Comparison of ENCODE assay signal across 26 mouse cellular contexts in genomic region chr2:153325706-153326376, GRCm38 (mm10). TPM values are rescaled to one million over a fixed set of nuclear protein-coding genes. Genes with fewer than 3 reads are reported as not detected.
DNase-seq lines count a peak whose midpoint lies in the region; ATAC-seq and TF ChIP-seq lines count a peak whose summit lies in the region.
"Had no signal": no experiment of that assay in that cellular context is flagged by ENCODE, and none has a peak within 500 bp of the region (broad histone marks: within the 10 kb centered on the region; RNA-seq: fewer than 3 reads in every experiment).

No protein-coding gene starts in this region.

- TF ChIP-seq CTCF in spleen, adult 2 months (IDR thresholded peaks at IDR 0.05; ENCODE audit: extremely low read depth, insufficient read depth, insufficient read length, insufficient replicate concordance), result no peak

- DNase-seq in spleen, adult 2 months (ENCODE audit: low read depth in 1 of 2, low spot score in 2 of 2), result no peak
- no peak for DNase-seq in spleen, adult 18-20 months
- DNase-seq in naive thymus-derived CD4-positive, alpha-beta T cell, adult 2 months (ENCODE audit: low read depth), result peak; percentile 43
- DNase-seq in thymus, postnatal 36 days, result peak; percentile 43 to 64
- no peak for DNase-seq in testis, postnatal 14 days (ENCODE audit: low spot score)
- DNase-seq in urinary bladder, adult 2 months (ENCODE audit: low spot score), result no peak
- no peak for DNase-seq in layer of hippocampus, adult 18-20 months (ENCODE audit: low spot score in 2 of 2)
- DNase-seq: cerebellum, adult 11 months; cerebellum, postnatal 14 days; embryo, embryonic 11 days; gastrocnemius, adult 2 months; kidney, adult 2 months; left cerebral cortex, postnatal 4 days; right cerebral cortex, adult 18-20 months; right cerebral cortex, postnatal 4 days had no signal

- H3K4me1 ChIP-seq in spleen, adult 2 months (ENCODE audit: control insufficient read depth, insufficient read depth, insufficient read length), result peaks cover 2% of the 10 kb centered on the region; the same call in 1 of the 2 replicates
- H3K4me1 ChIP-seq: embryonic facial prominence, embryonic 13.5 days; hindbrain, embryonic 12.5 days; limb, embryonic 15.5 days; liver, embryonic 15.5 days; lung, embryonic 15.5 days; midbrain, embryonic 12.5 days; neural tube, embryonic 13.5 days had no signal

- TF ChIP-seq POLR2A in spleen, adult 2 months (IDR thresholded peaks at IDR 0.05; ENCODE audit: low read depth, low read length), result no peak

- peaks cover 12% of the 10 kb centered on the region for H3K36me3 ChIP-seq in spleen, adult 2 months (ENCODE audit: control insufficient read depth, insufficient read depth, low read length)

- peak; percentile 59 for ATAC-seq in activated CD4-positive, CD25-positive, alpha-beta regulatory T cell, adult 4 months
- ATAC-seq: forebrain, embryonic 14.5 days had no signal

- peak overlapping the region; percentile 7; the same call in 1 of the 2 replicates for H3K27ac ChIP-seq in spleen, adult 2 months (ENCODE audit: insufficient read depth, low read length)
- H3K27ac ChIP-seq: embryonic facial prominence, embryonic 13.5 days; gastrocnemius, adult 2 months; hindbrain, embryonic 12.5 days; kidney, postnatal 0 days; limb, embryonic 15.5 days; liver, embryonic 15.5 days; lung, embryonic 15.5 days; macrophage; midbrain, embryonic 12.5 days; neural tube, embryonic 13.5 days had no signal

- WGBS in spleen, adult 2 months, result 47% methylated on average over 9 of the region's 9 CpGs

- H3K4me3 ChIP-seq in spleen, adult 2 months (ENCODE audit: extremely low read depth, insufficient read depth, insufficient read length), result no peak overlapping the region
- H3K4me3 ChIP-seq: embryonic facial prominence, embryonic 13.5 days; gastrocnemius, adult 2 months; hindbrain, embryonic 12.5 days; limb, embryonic 15.5 days; liver, embryonic 15.5 days; lung, embryonic 15.5 days; midbrain, embryonic 12.5 days; neural tube, embryonic 13.5 days had no signal

- no peaks in the 10 kb centered on the region for H3K27me3 ChIP-seq in spleen, adult 2 months (ENCODE audit: control insufficient read depth, insufficient read depth, low read length)
- H3K27me3 ChIP-seq: embryonic facial prominence, embryonic 13.5 days; hindbrain, embryonic 12.5 days; limb, embryonic 15.5 days; liver, embryonic 15.5 days; lung, embryonic 15.5 days; midbrain, embryonic 12.5 days; neural tube, embryonic 13.5 days had no signal

RNA-seq across cellular contexts. Expression of gene Asxl1, which starts 19.8 kb away (rescaled TPM):
- polyA plus RNA-seq in spleen, adult 2 months (2012; rRNA removed), result 9.9 and 10.0 TPM in 2 replicates
- polyA plus RNA-seq in activated CD4-positive, CD25-positive, alpha-beta regulatory T cell, adult 4 months (2017; shearing (Covaris generic)), result 10 to 100 TPM; 13.9 to 20.4 TPM
- 14.5 and 19.3 TPM in 2 replicates for polyA plus RNA-seq in urinary bladder, adult 2 months (2012; rRNA removed)
- total RNA-seq in layer of hippocampus, adult 18-20 months (2021), result 10 to 100 TPM; 30.3 to 31.7 TPM

RNA-seq across cellular contexts. Expression of gene Kif3b, which starts 34.6 kb away (rescaled TPM):
- polyA plus RNA-seq in spleen, adult 2 months (2012; rRNA removed), result 5.1 and 5.6 TPM in 2 replicates
- 10 to 100 TPM in 1 of 2 experiments, 1 to 10 TPM in 1; 9.4 to 11.1 TPM for polyA plus RNA-seq in activated CD4-positive, CD25-positive, alpha-beta regulatory T cell, adult 4 months (2017; shearing (Covaris generic))
- 14.5 TPM in 2 replicates for polyA plus RNA-seq in urinary bladder, adult 2 months (2012; rRNA removed)
- 10 to 100 TPM; 54.2 to 54.8 TPM for total RNA-seq in layer of hippocampus, adult 18-20 months (2021)

Comparison
In these comparisons a context has a peak if more than half of its experiments do, and no peak if none do; other contexts are left out.
1. DNase-seq: peak in naive thymus-derived CD4-positive, alpha-beta T cell, adult 2 months (single experiment) and thymus, postnatal 36 days (2 of 2); none in spleen, adult 2 months (0 of 2), spleen, adult 18-20 months (0 of 2), testis, postnatal 14 days (single experiment), urinary bladder, adult 2 months (single experiment) and layer of hippocampus, adult 18-20 months (0 of 2).